Mouse (Mus musculus): ENCODE measurements around the gene Stc2. TPM values are rescaled to one million over a fixed set of nuclear protein-coding genes. Genes with fewer than 3 reads are reported as not detected.

The Stc2 gene
- polyA plus RNA-seq, 1 experiment from 2014 or later: 1.6 TPM

DNA sequence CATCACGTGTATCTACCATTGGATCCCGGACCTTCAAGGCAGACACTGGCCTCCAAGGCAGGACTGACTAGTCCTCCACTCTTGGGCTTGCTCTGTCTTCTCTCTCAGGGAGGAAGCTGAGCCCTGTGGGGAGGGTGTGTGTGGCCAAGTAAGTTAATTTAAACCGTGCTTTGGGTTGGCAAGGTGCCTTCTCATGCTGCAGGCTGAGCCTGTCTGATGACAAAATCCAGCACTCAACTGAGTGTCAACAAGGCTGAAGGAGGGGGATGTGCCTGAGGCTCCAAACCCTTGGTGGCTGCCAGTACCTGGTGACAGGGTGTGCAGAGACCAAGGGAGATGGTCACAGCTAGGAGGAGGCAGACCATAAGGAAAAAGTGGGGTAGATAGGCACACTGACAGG is 7.5 kb downstream of the Stc2 start:
- ATAC-seq (ENCODE audit: low FRiP score): no peak
- no peak overlapping the region for H3K4me2 ChIP-seq
- H3K4me3 ChIP-seq (replicated peaks): no peak overlapping the region
- H3K27ac ChIP-seq: no peak overlapping the region
- 0 out of 2 replicates have a peak, but pooled peaks cover 3% of the 10 kb centered on the region for H3K36me3 ChIP-seq (replicated peaks)
- WGBS: 88% methylated on average over 3 of the region's 3 CpGs
- H3K9ac ChIP-seq: no peak overlapping the region
- peaks cover 5% of the 10 kb centered on the region for H3K27me3 ChIP-seq
- no peaks in the 10 kb centered on the region for H3K9me3 ChIP-seq
- H3K4me1 ChIP-seq: no peaks in the 10 kb centered on the region

DNA sequence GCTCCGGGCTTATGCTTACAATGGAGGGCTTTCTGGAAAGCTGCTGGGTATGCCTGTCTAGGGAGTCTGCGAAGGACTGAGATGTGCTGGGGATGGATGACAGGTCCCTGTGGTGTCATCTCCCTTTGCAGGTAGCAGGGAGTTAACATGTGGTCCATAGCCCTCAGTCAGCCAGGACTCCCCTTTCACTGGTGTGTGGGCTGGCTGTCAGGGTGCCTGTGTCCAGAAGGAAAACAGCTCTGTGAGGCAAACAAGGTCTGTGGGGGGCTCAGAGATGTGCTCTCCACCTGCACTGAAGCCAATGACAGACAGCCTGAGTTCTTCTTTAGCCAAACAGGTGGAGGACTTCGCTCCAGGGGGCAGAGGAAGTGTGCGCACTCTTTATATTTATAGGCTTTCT is 8.8 kb downstream of the Stc2 start:
- Histone ChIP-seq H3K4me1 (no peaks in the 10 kb centered on the region), H3K4me3 (replicated peaks) (no peak overlapping the region), H3K4me2 (no peak overlapping the region), H3K9me3 (no peaks in the 10 kb centered on the region), H3K27me3 (no peaks in the 10 kb centered on the region), H3K27ac (no peak overlapping the region), H3K9ac (no peak overlapping the region), H3K36me3 (replicated peaks) (0 out of 2 replicates have a peak, but pooled peaks cover 3% of the 10 kb centered on the region)
- no peak for ATAC-seq (ENCODE audit: low FRiP score)
- 85% methylated on average over 4 of the region's 4 CpGs for WGBS

DNA sequence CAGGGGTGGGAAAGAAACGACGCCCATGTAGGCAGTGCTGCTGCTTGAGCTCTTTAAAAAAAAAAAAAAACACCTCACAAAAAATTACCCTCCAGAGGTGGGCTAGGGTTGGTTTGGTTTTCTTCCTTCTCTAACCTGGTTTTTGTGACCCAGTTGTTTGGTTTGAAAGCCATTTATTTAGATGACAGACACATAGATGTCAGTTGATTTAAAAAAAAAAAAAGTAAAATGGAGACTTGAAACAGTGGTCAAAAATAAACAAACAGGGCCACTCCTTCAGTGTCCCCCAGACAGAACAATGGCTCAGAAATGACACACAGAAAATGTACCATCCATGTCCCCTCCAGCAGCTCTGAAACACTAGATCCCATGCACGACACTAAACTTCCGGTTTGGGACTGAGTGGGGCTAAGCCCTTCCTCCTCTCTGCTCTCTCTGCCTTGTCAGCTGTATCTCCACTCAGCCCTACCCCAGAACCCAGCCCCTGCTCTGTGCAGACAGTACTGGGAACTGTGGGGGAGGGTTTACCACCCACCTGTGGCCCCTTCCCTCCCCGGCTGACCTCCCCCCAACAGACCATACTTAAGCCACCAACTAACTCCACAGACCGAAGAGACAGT is 10.5 kb downstream of the Stc2 start:
- Histone ChIP-seq H3K27ac (no peak overlapping the region), H3K36me3 (replicated peaks) (0 out of 2 replicates have a peak, but pooled peaks cover 3% of the 10 kb centered on the region), H3K9me3 (no peaks in the 10 kb centered on the region), H3K9ac (no peak overlapping the region), H3K4me3 (replicated peaks) (no peak overlapping the region), H3K27me3 (no peaks in the 10 kb centered on the region), H3K4me2 (no peak overlapping the region), H3K4me1 (no peaks in the 10 kb centered on the region)
- no peak for ATAC-seq (ENCODE audit: low FRiP score)
- WGBS: 80% methylated on average over 6 of the region's 6 CpGs

DNA sequence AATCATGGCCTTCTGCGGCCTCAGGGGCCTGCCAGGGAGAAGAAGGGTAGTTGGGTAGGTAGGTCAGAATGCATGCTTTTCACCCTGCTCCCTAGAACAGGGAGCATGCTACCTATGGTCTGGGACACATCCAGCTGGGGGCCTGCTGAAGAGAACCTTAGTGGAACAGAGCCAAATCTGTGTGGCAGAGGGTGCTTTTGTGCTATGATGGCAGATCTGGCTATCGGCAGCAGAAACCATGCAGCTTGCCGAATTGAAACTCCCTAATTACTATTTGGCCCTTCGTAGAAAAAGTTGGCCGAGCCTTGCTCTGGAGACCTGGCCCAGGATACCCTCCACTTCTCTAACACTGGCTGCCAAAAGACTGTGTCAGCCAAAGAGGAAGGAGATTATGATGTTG is 11.4 kb downstream of the Stc2 start:
- WGBS: 89% methylated on average over 5 of the region's 5 CpGs
- no peak for ATAC-seq (ENCODE audit: low FRiP score)
- H3K27me3 ChIP-seq: no peaks in the 10 kb centered on the region

DNA sequence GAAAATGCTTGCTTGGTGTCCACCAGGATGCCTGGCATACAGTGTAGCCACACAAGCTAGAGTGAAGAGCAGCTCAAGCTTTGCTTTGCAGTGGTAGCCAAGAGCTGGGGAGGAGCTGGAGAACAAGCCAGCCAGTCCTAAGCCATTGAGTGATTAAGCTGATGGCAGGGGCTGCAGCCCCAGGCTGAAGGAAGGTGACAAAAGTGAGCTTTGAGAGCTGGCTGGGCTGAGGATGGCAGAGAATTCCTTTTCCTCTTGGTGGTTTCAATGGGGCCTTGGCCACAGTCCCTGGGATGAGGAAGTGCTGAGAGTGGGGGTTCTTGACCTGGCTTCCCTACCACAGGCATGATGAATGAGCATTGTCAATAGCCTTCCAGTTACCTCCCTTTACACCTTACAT is 13.0 kb downstream of the Stc2 start:
- ATAC-seq (ENCODE audit: low FRiP score): no peak
- Histone ChIP-seq H3K9me3 (no peaks in the 10 kb centered on the region), H3K4me1 (no peaks in the 10 kb centered on the region)

More for the DNA sequence above, 11.4 kb downstream of the Stc2 start:
- H3K4me2 ChIP-seq: no peak overlapping the region
- H3K9me3 ChIP-seq: no peaks in the 10 kb centered on the region
- H3K27ac ChIP-seq: no peak overlapping the region
- 0 out of 2 replicates have a peak, but pooled peaks cover 3% of the 10 kb centered on the region for H3K36me3 ChIP-seq (replicated peaks)
- H3K4me3 ChIP-seq (replicated peaks): no peak overlapping the region
- H3K4me1 ChIP-seq: no peaks in the 10 kb centered on the region
- no peak overlapping the region for H3K9ac ChIP-seq

DNA sequence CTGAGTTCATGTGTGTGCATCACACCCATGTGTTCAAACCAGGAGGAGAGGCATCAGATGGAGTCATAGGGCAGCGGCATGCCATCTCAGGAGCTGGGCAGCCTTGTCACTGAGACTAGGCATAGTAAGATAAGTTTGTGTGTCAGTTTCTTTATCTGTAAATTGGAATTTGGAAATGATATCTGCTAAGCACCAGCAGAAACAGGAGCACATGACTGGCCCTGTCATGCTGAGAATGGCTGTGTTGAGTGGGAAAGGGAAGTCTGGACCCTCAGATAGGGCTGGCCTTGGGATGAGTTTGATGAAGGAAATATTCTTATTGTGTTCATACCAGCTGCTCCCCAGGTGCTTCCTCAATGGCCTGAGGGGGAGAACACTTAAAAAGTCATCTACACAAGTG is 14.1 kb downstream of the Stc2 start:
- 97% methylated on average over 1 of the region's 1 CpGs for WGBS
- Histone ChIP-seq H3K27me3 (no peaks in the 10 kb centered on the region), H3K4me2 (no peak overlapping the region), H3K27ac (no peak overlapping the region), H3K9ac (no peak overlapping the region), H3K4me1 (no peaks in the 10 kb centered on the region), H3K9me3 (no peaks in the 10 kb centered on the region), H3K4me3 (replicated peaks) (no peak overlapping the region), H3K36me3 (replicated peaks) (no peaks in the 10 kb centered on the region)
- no peak for ATAC-seq (ENCODE audit: low FRiP score)

More for the DNA sequence above, 13.0 kb downstream of the Stc2 start:
- Histone ChIP-seq H3K4me3 (replicated peaks) (no peak overlapping the region), H3K36me3 (replicated peaks) (no peaks in the 10 kb centered on the region), H3K27me3 (no peaks in the 10 kb centered on the region), H3K4me2 (no peak overlapping the region), H3K27ac (no peak overlapping the region), H3K9ac (no peak overlapping the region)

DNA sequence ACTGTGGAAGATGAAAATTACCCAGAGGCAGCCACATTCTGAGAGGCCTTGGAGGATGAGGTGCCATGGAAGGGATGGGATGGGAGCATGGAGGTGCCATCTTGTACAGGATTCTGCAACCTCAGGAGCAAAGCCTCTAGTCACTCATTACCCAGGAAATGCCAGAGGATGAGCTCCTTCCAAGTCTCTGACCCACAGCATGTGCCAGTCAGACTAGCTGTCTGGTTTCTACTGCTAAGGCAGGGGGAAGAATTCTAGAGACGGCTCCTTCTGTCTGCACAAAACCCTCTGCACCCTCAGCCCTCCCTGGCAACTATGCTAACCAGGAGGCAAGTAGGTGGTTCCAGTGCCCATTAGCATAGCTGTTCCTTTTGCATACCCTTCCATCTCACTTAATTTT is 15.4 kb downstream of the Stc2 start:
- H3K27ac ChIP-seq: no peak overlapping the region
- no peak overlapping the region for H3K4me2 ChIP-seq
- no peak overlapping the region for H3K4me3 ChIP-seq (replicated peaks)
- H3K4me1 ChIP-seq: no peaks in the 10 kb centered on the region
- no peaks in the 10 kb centered on the region for H3K27me3 ChIP-seq
- no peak overlapping the region for H3K9ac ChIP-seq
- WGBS: 86% methylated on average over 1 of the region's 1 CpGs
- ATAC-seq (ENCODE audit: low FRiP score): no peak
- H3K36me3 ChIP-seq (replicated peaks): no peaks in the 10 kb centered on the region
- no peaks in the 10 kb centered on the region for H3K9me3 ChIP-seq

Other genes starting within 250 kb of the Stc2 start
- not detected in 2 replicates for gene Gm17332, start 187.6 kb downstream of the Stc2 start, polyA plus RNA-seq (2016; fragmentation: Nextera tagmentation; extraction: Ambion mirVana)

Measured in forebrain, embryonic 12.5 days (tissue).